Mouse (Mus musculus) neutrophil, adult 5-6 weeks (primary cell): ENCODE data around the gene Itpkb. TPM values are rescaled to one million over a fixed set of nuclear protein-coding genes. Genes with fewer than 3 reads are reported as not detected.

Experiments
- ATAC-seq: fragments of 151-379, 151-347 bp; 2 replicates; pipeline ENCODE4 v1.8.0; 2017; ENCODE audit warnings: mild to moderate bottlenecking, moderate TSS enrichment; ENCODE audit not compliant: insufficient number of reproducible peaks, poor library complexity, low FRiP score, severe bottlenecking; ENCODE audit errors: extremely low read depth
- total RNA-seq: library from RNA; stranded (forward); fragments of 200-1000 nt; gene quantifications from 2 replicates; pipeline ENCODE4 v1.2.3, GENCODE M21; 2017

Gene Itpkb
- total RNA-seq, 1 experiment from 2014 or later, result 64.6 TPM

DNA sequence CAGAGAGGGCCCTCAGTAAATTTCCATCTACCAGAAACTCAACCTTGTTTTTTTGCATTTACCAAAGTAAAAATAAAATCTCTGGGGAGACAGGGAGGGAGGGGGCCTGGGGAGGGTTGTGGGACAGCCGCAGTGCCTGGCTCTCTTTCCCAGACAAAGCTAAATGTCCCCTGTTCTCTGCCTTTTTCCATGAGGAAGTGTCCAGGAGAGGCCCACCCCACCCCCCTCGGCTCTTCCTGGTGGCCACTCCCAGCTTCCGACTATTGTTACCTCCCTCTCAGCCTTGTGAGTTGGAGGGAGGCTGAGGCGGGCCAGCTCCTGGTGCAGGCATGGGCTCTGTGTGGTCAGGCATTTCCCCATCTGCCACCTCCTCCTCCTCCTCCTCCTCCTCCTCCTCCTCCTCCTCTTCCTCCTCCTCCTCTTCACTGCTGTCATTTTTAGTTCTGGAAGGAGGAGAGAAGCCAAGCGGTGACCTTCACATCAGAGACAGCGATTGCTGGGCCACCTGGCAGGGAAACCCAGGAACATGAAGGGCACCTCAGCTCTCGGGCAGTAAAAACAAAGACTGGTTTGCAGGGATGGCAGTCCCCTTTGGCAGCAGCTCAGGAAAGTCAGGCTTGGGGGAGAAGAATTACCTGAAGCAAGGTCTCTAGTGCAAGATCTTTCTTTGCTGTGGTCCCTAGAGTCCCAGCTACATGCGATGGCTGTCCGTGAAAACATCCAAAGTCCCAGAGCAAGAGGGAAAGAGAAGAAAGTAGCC is 75.5 kb downstream of the Itpkb start:
- ATAC-seq, result no peak

DNA sequence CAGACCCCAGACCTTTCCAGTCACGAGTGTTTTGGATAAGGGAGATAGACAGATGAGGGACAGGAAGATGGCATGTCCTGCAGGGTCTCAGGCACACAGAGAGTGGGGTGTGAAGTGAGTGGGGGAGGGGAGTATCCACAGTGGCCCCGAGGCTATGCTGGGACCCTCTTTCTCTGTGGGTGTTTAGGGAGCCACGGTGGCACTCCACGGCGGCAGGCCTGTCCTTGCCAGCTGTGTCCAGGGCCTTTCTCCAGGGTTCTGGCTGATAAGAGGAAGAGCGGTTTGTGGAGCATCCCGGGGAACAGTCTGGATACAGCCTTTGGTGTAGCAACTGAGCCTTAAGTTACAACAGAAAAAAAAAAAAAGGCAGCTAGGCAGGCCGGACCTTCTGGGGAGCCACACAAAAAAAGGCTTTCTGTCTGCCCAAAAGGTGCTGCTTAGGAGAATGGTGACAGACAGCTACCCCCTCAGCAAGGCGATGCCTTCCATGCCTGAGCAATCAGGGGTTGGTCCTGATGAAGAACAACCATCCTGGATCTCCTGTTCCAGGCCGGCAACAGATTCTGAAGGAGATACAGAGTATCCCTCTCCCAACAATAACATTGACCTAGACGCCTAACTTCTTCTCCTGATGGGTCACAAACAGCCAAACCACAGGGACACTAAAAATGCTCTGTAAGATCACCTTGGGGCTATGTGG is 76.2 kb downstream of the Itpkb start:
- ATAC-seq, result no peak

DNA sequence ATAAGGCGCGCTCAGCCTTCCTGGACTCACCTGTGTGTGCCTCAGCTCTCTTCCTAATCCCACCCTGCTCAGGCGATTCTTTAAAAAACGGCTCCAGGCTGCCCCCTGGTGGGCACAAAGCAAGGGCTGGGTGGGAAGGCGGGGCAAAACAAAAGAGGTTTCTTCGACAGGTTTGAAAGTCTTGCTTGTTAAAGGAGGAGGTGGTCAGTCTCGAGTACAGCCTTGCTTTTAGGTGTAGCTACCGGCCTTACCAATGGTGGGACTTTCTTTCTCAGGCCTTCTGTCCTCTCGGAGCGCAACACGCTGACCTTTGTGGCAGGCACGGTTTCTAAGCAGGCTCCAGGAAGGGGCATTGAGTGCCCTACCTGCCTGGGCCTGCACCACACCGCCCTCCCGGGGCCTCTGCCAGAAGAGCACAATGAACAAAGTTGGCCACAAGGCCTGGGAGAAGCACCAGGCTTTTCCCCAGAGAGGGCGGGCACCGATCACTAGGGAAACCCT is 76.9 kb downstream of the Itpkb start:
- ATAC-seq, result 0 out of 2 replicates have a peak, but pooled peaks have one; percentile 13

DNA sequence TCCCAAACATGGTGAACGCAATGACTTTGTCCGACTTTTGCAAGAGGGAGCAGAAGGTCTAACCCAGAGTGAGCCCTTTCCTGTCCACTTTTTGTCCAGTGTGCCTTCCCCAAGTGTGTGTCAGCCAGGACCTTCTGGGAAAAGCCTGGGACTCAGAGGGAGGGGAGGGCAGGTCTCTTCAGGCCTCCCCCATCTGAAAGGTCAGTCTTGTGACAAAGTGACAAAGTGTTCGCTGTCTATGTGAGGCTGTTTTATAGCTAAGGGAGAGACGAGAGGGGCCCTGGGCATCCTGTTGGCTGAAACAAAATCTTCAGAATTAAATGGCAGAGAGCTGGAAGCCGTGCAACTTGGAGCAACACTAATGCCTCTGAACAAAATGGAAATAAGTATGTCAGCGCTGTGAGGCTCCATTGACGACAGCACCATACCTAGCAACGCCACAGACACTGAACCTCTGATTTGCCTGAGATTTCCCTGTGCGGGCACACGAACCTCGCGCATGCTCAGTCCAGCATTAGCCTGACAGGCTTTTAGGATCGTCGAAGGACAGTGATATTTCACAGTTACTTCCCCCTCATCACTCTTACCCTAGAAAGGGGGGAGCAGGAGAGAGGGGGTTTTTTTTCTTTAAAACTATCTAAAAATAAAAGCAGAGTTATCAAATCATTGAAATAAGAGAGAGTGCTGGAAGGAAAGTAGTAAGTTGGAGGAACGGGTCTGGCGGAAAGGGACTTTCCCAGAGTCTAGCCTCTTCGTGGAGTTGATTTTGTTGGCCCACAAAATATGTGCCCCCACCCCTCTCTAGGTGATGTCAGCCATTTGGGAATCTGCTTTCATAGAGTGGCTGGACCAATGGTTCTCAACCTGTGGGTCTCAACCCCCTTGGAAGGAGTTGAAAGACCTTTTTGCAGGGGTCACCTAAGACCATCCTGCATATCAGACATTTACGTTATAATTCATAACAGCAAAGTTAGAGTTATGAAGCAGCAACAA is 77.7 kb downstream of the Itpkb start:
- ATAC-seq, result no peak

DNA sequence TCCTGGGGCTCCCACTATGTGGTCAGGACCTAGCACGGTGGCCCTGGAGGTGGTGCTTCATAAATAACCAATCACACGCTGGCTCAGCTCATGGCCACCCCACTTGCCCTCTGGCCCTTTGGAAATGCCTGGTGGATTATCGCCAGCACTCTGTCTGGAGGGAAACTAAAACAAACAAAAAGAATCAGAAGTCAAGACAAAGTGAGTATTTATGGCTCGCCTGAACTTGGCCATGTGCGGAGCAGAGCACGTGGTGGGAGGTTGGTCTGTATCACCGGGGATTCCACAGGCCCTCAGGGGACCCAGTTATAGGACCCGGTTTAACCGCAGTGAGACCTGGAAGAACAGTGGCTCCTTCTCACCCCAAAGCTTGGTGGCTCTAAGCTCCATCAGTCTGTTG is 78.5 kb downstream of the Itpkb start:
- no peak for ATAC-seq

DNA sequence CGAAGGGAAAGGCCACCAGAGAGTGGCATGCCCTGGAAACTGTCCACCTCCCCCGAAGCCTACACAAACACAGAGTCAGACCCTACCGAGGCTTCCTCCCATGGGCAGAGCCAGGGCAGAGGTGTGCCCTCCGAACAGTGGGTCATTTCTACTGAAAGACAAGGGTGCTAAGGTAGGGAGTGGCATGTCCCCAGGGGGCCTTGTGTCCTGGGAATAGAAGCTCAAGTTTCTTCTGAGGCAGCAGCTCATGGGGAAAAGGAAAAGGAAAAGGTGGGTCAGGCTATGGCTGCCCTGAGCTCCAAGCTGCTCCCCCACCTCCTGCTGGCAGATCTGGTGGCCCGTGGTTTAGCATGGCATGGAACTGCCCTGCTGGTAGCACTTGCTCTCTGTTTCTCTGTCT is 79.5 kb downstream of the Itpkb start:
- no peak for ATAC-seq

DNA sequence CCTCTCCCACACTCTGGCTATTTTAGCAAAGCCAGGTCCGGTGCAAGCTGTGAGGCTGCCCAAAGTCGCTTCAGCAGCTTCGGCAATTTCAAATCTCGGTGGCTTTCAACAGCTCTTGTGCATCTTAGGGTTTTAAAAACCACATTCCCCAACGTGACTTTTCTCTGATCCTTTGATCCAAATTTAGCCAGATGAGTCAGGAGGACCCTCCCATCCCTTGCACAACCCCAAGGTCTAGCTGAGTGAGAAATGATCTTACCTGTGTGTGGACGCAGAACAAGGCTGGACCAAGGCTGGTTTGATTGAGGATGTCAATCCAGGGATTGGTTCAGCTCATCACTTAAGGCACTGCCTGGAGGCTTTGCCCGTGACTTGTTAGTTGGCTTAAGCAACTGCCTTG is 80.0 kb downstream of the Itpkb start:
- ATAC-seq, result no peak

DNA sequence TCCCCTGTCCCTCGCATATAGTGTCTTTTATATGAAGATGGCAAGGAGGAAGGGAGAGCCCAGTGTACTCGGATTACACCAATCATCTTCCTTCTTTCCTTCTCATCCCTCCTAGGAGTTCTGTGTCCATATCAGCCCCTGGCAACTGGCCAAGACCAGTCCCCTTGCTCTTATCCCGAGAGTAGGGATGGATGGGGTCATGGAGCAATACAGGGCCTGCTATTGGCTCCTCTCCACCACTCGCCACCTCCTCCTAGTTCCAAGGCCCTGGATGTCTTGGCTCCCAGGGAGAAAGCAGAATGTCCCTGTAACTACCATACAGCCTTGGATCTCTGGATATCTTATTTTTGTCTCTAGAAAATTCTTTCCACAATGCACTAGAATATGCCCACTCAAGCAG is 84.8 kb downstream of the Itpkb start:
- no peak for ATAC-seq

DNA sequence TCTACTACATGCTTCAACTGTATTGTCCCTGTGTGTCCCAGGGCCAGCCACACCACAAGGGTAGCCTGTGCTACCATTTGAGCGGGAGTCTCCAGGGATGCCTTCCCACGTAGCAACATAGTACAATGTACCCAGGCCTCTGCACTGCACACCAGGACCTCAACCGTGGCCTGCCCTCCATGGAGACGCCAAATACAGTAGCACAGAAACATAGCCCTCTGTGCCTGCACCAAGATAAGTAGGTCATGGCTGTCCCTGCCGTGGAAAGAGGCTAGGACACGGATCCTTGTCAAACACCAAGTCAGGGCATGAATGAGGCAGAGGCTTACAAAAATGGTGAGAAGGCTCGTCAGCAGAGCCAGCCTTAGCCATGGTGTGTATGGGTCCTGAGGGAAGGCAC is 85.6 kb downstream of the Itpkb start:
- ATAC-seq, result no peak

DNA sequence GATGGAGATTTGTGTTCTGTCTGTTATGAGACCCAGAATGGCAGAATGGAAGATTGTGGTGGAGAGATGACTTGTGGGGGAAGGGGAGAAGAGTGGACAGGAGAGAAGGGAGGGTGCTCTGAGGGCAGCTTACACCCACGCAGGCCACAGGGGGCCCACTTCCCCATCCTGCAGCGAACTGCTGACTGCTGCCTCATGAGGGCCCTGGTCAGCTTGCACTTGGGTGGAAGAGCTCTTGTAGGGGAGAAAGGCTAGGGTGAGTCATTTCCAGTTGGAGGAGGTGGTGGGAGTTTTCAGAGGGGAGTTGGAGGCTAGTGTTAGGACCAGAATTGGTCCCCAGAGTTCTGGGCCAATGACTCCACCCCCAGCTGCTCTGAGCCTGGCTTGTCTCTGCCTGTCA is 86.8 kb downstream of the Itpkb start:
- no peak for ATAC-seq

DNA sequence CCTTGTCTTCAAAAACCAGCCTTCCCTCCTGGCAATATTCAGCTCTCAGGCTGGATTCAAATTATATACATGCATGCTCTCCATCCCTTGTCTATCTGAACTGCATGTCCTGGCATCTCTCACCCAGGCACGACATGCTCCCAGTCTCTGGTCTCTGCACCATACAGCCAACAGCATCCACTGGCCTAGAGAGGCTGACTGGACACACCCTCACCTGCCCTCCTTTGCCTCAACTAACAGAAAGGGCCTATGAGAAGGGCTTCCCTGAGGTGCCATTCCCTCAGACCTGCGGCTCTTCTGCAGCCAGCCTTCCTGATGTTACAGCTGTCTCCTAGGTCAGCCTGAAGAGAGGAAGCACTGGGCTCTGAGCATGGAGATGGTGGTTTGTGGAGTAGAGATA is 88.8 kb downstream of the Itpkb start:
- ATAC-seq, result no peak

DNA sequence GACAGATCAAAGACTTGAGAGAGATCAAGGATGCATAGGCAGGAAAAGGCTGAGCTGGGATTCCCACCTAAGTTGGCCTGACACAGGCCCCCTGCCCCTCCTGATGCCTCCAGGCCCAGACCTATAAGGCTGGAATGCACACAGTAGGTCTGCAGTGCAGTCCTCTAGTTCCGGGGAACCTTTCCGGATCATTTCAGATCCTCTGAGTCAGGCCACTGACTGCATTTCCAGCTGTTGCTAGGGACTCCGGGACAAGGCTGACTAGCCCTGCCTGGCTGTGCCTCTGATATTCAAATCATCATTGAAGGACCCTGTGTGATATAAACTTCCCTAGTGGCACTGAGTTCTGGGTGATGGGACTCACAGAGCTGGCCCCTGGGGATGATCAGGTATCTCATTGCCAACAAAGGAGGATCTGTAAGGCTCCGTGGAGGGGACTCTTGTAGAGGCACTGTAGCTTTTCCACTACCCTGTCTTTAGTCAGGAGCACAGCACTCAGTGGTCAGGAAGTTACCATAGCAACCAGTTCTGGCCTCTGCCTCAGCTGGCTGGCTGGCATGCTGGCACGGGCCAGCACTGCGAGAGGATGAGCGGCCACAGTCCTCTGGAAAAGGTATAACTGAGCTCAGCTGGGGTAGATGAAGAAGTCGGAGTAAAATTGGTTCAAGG is 90.3 kb downstream of the Itpkb start:
- ATAC-seq, result no peak

DNA sequence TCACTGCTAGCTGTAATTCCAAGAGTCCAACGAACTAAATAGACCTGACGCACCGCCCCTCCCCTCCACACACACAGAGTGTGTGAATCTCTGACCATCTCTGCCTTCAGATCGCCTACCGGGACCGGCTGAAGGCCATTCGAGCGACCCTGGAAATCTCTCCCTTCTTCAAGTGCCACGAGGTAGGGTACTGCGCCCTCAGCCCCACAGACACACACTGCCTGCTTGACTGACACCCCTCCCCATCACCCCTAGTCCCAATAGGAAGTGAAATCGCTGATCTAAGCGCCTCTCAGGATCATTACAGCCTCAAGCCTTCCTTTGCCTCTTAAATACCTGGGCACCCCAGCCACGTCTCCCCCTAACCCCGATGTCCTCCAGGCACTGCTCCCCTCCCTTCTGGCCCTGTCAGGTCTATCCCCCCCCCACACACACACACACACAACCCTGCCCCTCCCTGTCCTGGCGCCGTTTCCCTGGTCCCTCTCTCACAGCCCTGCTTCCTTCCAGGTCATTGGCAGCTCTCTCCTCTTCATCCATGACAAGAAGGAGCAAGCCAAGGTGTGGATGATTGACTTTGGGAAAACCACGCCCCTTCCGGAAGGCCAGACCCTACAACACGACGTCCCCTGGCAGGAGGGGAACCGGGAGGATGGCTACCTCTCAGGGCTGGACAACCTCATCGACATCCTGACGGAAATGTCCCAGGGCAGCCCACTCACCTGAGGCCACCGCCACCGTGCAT is 91.1 kb downstream of the Itpkb start:
- no peak for ATAC-seq

DNA sequence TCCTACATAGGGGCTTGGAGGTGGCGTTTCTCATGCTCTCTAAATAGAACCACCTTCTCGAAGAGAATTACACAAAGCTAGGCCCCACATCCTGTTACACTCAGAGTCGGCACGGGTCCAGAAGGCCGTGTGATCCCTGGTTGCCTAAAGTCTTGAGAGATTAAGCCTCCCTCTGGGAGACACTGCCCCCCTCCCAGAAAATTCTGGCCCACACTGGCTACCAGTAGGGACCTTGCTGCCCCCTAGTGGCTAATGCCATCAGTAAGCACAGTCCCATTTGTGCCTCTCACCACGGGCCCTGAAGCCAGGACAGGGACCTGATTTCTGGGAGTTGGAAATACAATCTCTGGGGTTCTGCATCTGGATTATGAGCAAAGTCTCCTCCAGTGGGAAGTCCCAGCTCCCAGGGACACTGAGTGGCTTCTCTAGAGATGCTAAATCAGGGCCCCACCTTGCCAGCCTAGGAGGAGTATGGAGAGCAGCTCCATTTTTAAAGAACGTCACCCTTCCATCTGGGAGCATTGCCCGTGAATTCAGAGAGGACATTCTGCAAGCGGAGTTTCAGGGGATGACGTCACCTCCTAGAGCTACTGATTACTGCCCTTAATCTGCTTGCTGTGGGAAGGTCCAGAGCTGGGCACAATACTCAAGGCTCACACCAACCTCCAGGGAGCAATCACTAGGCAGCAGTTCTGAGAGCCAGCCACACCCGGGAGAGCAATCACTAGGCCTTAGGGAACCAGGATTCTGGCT is 92.0 kb downstream of the Itpkb start:
- ATAC-seq, result peak; percentile 48; the same call in 1 of the 2 replicates

DNA sequence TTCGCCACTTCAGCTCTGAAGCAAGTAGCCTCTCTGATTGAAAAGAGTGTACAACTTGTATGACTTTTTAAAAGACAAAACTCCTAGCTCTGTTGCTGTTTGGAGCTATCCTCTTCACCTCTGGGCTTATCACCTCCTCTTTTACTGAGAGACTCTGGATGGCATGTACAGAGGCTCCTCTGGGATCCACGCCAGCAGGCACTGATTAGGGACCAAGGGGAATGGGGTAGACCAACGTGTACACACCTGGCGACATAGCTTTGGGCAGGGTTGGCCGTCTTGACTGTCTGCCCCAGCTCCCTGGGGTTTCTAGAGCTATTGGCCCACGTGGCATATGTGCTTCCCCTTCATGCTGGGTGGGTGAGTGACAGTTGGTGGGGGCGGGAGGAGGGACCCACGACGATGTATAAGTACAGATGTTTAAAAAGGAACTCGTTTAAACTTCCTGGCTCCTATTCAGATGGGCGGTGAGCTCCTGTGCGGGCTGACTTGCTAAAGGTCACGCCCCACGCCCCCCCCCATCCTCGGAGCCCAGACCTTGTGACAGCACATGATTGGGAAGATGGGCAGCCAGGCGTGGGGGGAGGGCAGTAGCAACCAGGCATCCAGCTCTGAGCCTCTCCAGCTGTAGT is 92.8 kb downstream of the Itpkb start:
- peak; percentile 34; the same call in 1 of the 2 replicates for ATAC-seq

DNA sequence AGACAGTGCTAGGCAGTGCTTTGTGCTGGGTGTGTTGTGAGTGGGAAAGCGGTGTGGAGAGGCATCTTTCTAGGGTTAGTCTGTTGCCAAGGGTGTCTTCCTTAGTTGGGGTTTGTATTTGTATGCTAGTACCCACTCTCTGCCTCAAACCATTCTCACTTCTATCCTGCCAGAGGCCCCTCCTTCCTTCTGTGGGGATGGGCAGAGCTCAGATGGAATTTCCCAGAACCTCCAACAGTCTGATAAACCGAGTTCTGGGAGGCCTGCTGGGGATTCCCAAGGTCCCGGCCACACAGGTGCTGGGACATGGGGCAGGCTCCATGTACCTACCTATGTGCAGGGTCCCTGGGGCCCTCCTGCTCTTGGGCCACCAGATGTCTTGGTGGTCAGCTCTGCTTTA is 93.6 kb downstream of the Itpkb start:
- ATAC-seq, result no peak

DNA sequence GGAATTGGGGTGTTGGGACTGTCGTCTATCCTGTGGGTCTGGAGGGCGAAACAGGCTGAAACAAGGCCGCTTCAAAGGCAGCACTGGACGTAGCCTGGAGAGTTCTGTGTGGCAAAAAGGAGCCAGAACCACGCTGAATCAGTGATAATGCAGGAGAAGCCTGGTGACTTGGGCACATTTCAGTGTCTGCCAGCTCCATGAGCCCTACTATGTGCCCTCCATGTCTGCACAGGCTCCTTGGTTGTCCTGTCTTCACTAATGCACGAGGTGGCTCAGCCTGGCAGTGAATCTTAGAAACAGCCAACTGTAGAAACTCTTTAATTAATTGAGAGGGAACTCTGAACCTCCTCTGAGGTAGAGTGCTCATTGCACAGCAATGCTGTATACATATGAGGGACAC is 96.1 kb downstream of the Itpkb start:
- ATAC-seq, result no peak
